Mouse (Mus musculus) neural tube, embryonic 10.5 days (tissue): ENCODE measurements around the gene Tmem132d.

Source experiments
- DNase-seq: peaks from one replicate; pipeline ENCODE4 v3.0.0-alpha.2; 2017; ENCODE audit warnings: low spot score; ENCODE audit errors: extremely low spot score

Gene Tmem132d

GRCm38 (mm10) chr5:128407546-128407945 lies 25.3 kb downstream of the Tmem132d start:
- no peak for DNase-seq

GRCm38 (mm10) chr5:128405071-128405470 lies 27.8 kb downstream of the Tmem132d start:
- DNase-seq = no peak

- DNase-seq = no peak
Measured at GRCm38 (mm10) chr5:128404223-128404622, 28.7 kb downstream of the Tmem132d start.

GRCm38 (mm10) chr5:128392372-128392771 lies 40.5 kb downstream of the Tmem132d start:
- DNase-seq = no peak

GRCm38 (mm10) chr5:128389665-128390064 lies 43.2 kb downstream of the Tmem132d start:
- no peak for DNase-seq

- peak; percentile 56 for DNase-seq
Measured at GRCm38 (mm10) chr5:128388358-128389141, 44.3 kb downstream of the Tmem132d start.

GRCm38 (mm10) chr5:128369814-128370213 lies 63.1 kb downstream of the Tmem132d start:
- DNase-seq = no peak

- DNase-seq = no peak
Measured at GRCm38 (mm10) chr5:128369111-128369510, 63.8 kb downstream of the Tmem132d start.

- no peak for DNase-seq
Measured at GRCm38 (mm10) chr5:128365261-128365985, 67.5 kb downstream of the Tmem132d start.

GRCm38 (mm10) chr5:128360946-128361675 lies 71.8 kb downstream of the Tmem132d start:
- no peak for DNase-seq

- no peak for DNase-seq
Measured at GRCm38 (mm10) chr5:128348835-128349234, 84.0 kb downstream of the Tmem132d start.

- DNase-seq = no peak
Measured at GRCm38 (mm10) chr5:128336841-128337240, 96.0 kb downstream of the Tmem132d start.

GRCm38 (mm10) chr5:128332766-128333165 lies 100.1 kb downstream of the Tmem132d start:
- DNase-seq = no peak

GRCm38 (mm10) chr5:128330351-128330750 lies 102.5 kb downstream of the Tmem132d start:
- DNase-seq = no peak

- no peak for DNase-seq
Measured at GRCm38 (mm10) chr5:128302387-128302786, 130.5 kb downstream of the Tmem132d start.

GRCm38 (mm10) chr5:128291191-128291590 lies 141.7 kb downstream of the Tmem132d start:
- no peak for DNase-seq

GRCm38 (mm10) chr5:128273255-128273654 lies 159.6 kb downstream of the Tmem132d start:
- peak; percentile 45 for DNase-seq

GRCm38 (mm10) chr5:128267366-128267765 lies 165.5 kb downstream of the Tmem132d start:
- no peak for DNase-seq

GRCm38 (mm10) chr5:128244219-128244618 lies 188.7 kb downstream of the Tmem132d start:
- peak; percentile 63 for DNase-seq

- peak; percentile 23 for DNase-seq
Measured at GRCm38 (mm10) chr5:128236638-128237335, 196.1 kb downstream of the Tmem132d start.

GRCm38 (mm10) chr5:128235611-128236010 lies 197.3 kb downstream of the Tmem132d start:
- DNase-seq = no peak
